Mouse (Mus musculus) cerebellum, adult 2 months (tissue): ENCODE data around the gene Tmem43. TPM values are rescaled to one million over a fixed set of nuclear protein-coding genes. Genes with fewer than 3 reads are reported as not detected.
"Not testable (repeated sequence)": the region's sequence is repeated elsewhere in the genome, so short reads cannot be mapped to it uniquely, and the experiment has no call there.

Experiments used
- DNase-seq, 2 experiments: peaks; one replicate each; pipeline ENCODE4 v3.0.0; 2021
- H3K27ac ChIP-seq: fragments of 200-500 bp; 2 replicates; pipeline ENCODE4 v1.5.1; 2012; ENCODE audit warnings: low read length, control low read depth, inconsistent platforms; ENCODE audit not compliant: insufficient read depth
- H3K27me3 ChIP-seq: fragments of 200-500 bp; 2 replicates; pipeline ENCODE4 v1.6.1; 2012; ENCODE audit warnings: inconsistent platforms, mild to moderate bottlenecking, low read length, moderate library complexity; ENCODE audit not compliant: control insufficient read depth, insufficient read depth
- H3K4me1 ChIP-seq: fragments of 200-500 bp; 2 replicates; pipeline ENCODE4 v1.6.1; 2011; ENCODE audit warnings: low read length; ENCODE audit not compliant: control insufficient read depth, insufficient read depth
- H3K4me3 ChIP-seq: fragments of 200-500 bp; replicated peaks from 2 replicates; pipeline ENCODE3; 2011; ENCODE audit warnings: mild to moderate bottlenecking, low read depth, low read length, control low read depth; ENCODE audit not compliant: insufficient read depth
- CTCF ChIP-seq: fragments of 200-500 bp; IDR thresholded peaks from 2 replicates; pipeline ENCODE4 v1.5.1; 2011; ENCODE audit warnings: low read depth, mild to moderate bottlenecking, control low read depth, low read length, moderate library complexity, borderline replicate concordance; ENCODE audit not compliant: insufficient read depth
- POLR2A ChIP-seq: fragments of 200-500 bp; IDR thresholded peaks from 2 replicates; pipeline ENCODE4 v1.6.1; 2011; ENCODE audit warnings: low read length, control low read depth, borderline replicate concordance; ENCODE audit not compliant: insufficient read depth
- WGBS: fragments of 180-500 bp; shearing (Covaris S2); methylation state at CpG from one replicate; pipeline ENCODE4 v1.1.7; 2018; 5-methylcytosine and 5-hydroxymethylcytosine counted together
- polyA plus RNA-seq: library from polyadenylated mRNA; depleted of rRNA; stranded (reverse); fragments of >200 nt; gene quantifications from 2 replicates; pipeline ENCODE4 v1.2.3, GENCODE M21; 2012

The Tmem43 gene
- polyA plus RNA-seq, 1 experiment: 32.7 TPM

- no peak for DNase-seq
- Histone ChIP-seq H3K27me3 (no peaks in the 10 kb centered on the region), H3K4me3 (no peak overlapping the region), H3K27ac (no peak overlapping the region), H3K4me1 (no peaks in the 10 kb centered on the region)
- no peak for TF ChIP-seq CTCF
- no peak for TF ChIP-seq POLR2A
- WGBS: 85% methylated on average over 1 of the region's 1 CpGs
These were observed 14.0 kb upstream of the Tmem43 start for GRCm38 (mm10) chr6:91459471-91459870.

DNA sequence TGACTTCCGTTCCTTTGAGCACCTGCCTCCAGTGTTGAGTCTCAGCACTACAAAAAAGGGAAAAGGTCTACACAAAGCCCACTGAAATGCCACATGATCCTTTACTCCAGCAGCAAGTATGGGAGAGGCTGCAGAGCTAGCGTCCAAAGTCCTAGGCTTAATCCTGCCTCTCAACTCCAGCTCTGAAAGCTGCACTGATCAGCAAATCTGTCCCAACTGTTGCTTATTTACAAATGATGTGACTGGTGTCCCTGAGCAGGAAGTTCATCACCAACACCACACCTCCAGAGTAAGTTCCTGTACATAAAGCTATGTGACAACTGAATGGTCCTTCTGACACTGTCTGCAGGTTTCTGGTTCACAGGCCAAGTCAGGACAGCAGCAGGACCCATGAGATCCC, 7.7 kb upstream of the Tmem43 start:
- no peaks in the 10 kb centered on the region for H3K27me3 ChIP-seq
- TF ChIP-seq CTCF (no peak), POLR2A (no peak)
- H3K4me1 ChIP-seq: no peaks in the 10 kb centered on the region
- DNase-seq: no peak
- no peak overlapping the region for H3K27ac ChIP-seq
- H3K4me3 ChIP-seq: no peak overlapping the region
- WGBS: 90% methylated on average over 2 of the region's 2 CpGs

DNA sequence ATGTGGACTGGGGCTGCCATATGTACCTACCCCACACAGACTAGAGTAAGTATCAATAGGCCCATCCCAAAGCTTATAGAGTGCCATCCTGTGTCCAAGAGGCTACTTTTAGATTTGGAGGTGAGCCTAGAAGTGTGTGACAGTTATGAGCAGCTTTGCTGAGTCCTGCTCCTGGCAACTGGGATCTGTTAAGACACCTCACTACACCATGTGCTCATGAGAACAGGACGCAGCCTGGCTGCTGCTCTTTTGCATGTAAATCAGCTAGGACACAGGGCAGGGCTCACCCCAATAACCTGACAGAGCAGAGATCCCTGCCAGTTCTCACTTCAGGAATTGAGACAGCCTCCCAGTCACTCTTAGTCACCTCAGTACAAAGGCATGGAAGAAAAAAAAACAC, 6.4 kb upstream of the Tmem43 start:
- no peaks in the 10 kb centered on the region for H3K27me3 ChIP-seq
- H3K4me1 ChIP-seq: 0 out of 2 replicates have a peak, but pooled peaks cover under 1% of the 10 kb centered on the region
- H3K27ac ChIP-seq: no peak overlapping the region
- 71% methylated on average over 1 of the region's 1 CpGs for WGBS
- H3K4me3 ChIP-seq: no peak overlapping the region
- TF ChIP-seq POLR2A: no peak
- DNase-seq: no peak

GRCm38 (mm10) chr6:91470712-91471111, 2.8 kb upstream of the Tmem43 start:
- Histone ChIP-seq H3K27me3 (no peaks in the 10 kb centered on the region), H3K4me1 (peaks cover 2% of the 10 kb centered on the region; the same call in 1 of the 2 replicates), H3K27ac (no peak overlapping the region), H3K4me3 (no peak overlapping the region)
- DNase-seq: no peak
- WGBS: 89% methylated on average over 2 of the region's 2 CpGs
- TF ChIP-seq POLR2A: no peak
- no peak for TF ChIP-seq CTCF

DNA sequence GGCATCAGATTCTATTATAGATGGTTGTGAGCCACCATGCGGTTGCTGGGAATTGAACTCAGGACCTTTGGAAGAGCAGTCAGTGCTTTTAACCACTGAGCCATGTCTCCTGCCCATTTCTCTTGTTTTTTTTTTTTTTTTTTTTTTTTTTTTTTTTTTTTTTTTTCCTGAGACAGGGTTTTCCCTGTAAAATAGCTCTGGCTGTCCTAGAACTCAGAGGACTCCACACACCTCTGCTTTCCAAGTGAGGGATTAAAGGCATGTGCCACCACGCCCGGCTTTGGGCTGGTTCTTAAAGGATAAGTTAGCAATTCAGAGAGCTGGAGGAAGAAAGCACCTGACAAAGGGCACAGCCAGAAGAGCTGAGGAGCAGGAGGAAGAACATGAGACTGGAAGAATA, 2.1 kb upstream of the Tmem43 start:
- not testable (repeated sequence) for H3K27ac ChIP-seq, H3K27me3 ChIP-seq, H3K4me1 ChIP-seq, H3K4me3 ChIP-seq, DNase-seq
- WGBS: 93% methylated on average over 3 of the region's 3 CpGs

DNA sequence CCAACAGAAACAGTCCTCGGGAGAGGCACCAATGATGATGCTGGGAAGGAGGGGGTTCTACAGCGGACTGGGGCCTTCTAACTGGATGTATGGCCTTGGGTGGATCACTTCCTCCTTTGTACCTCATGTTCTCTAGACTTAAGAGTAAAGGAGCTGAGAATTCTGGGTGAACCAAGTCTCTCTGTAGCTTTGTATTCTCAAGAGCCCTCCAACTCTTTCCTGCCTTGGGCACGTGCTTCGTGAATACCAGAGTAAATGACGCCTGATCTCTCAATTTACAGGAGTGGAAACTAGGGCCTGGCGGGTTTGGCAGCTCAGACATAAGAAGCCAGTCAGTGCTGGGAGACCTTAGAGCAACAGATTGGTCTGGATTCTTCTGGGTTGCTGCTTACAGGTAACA, 1.2 kb upstream of the Tmem43 start:
- TF ChIP-seq CTCF (no peak), POLR2A (no peak)
- no peak overlapping the region for H3K27ac ChIP-seq
- peaks cover 2% of the 10 kb centered on the region; the same call in 1 of the 2 replicates for H3K4me1 ChIP-seq
- peak overlapping the region; percentile 70 for H3K4me3 ChIP-seq
- H3K27me3 ChIP-seq: no peaks in the 10 kb centered on the region
- 49% methylated on average over 6 of the region's 6 CpGs for WGBS
- peak in 1 of 2 experiments; percentile 17 for DNase-seq

DNA sequence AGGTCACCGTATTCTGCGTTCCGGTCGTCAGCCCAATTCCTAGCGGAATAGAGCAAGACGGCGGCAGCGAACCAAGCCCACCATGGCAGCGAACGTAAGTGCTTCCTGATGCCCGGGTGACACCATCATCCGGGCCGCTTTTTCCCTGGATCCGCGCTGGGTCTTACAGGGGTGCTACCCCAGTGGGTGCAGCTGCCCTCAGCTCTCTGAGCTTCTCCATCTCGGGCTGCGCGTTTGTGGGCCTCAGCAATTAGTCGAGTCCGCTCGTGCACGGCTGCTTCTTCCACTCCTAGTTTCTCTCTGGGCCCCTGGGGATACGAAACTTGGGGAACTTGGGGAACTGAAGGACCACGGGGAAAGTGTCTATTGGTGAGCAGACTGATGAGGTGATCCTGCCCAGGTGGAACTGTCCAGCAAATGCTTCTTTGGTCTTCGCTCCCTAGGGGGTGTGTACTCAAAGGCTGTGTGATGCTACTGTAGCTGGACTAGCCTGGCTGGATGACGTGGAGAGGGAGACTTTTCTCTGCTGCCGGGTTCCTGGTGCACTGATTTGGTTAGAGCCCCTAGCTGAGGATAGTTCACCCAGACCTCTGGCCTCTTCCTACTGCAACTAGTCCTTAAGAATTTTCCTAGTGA, 420 bp downstream of the Tmem43 start:
- TF ChIP-seq CTCF: no peak
- TF ChIP-seq POLR2A: no peak
- Histone ChIP-seq H3K4me1 (peaks cover 2% of the 10 kb centered on the region; the same call in 1 of the 2 replicates), H3K4me3 (peak overlapping the region; percentile 85), H3K27me3 (no peaks in the 10 kb centered on the region), H3K27ac (no peak overlapping the region)
- WGBS: under 1% methylated on average over 27 of the region's 27 CpGs
- DNase-seq: no peak

DNA sequence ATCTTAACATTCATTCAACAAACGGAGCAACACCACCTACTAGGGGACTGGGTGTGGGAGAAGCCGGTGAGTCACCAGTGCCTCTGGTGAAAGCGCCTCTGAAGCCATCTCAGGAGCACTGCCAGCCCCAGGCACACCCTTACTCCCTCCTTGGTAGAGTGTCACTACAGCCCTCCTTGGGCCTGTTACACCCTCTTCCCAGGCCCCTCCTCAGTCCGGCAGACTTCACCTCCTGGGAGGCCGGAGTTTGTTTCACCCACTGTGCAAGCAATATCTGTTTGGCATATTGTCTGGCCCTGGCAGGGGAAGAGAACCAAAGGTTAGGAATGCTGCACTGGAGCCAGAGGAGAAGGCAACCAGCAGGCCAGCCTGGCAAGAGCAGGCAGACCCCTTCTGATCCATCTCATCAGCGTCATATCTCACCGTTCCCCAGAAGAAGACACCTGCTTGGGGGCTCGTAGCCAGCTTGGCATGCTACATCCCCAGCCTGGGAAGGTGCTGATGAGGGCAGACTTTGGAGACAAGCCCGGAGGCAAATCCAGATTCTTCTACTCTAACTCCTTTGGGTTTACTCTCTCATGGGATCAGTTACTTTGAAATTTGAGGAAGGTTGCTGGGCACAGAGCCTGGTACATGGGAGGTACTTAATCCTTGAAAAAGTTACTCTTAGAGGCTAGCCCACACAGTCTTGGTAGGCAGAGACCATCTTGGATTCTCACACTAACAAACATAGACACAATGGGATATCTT, 1.1 kb downstream of the Tmem43 start:
- Histone ChIP-seq H3K4me1 (peaks cover 2% of the 10 kb centered on the region; the same call in 1 of the 2 replicates), H3K4me3 (no peak overlapping the region), H3K27me3 (no peaks in the 10 kb centered on the region), H3K27ac (no peak overlapping the region)
- DNase-seq: peak in 1 of 2 experiments; percentile 24
- no peak for TF ChIP-seq POLR2A
- TF ChIP-seq CTCF: no peak
- WGBS: 11% methylated on average over 9 of the region's 9 CpGs
